Mouse (Mus musculus): ENCODE results near the gene Pcyox1.
"Not testable (repeated sequence)": the region's sequence is repeated elsewhere in the genome, so short reads cannot be mapped to it uniquely, and the experiment has no call there.

The Pcyox1 gene

DNA sequence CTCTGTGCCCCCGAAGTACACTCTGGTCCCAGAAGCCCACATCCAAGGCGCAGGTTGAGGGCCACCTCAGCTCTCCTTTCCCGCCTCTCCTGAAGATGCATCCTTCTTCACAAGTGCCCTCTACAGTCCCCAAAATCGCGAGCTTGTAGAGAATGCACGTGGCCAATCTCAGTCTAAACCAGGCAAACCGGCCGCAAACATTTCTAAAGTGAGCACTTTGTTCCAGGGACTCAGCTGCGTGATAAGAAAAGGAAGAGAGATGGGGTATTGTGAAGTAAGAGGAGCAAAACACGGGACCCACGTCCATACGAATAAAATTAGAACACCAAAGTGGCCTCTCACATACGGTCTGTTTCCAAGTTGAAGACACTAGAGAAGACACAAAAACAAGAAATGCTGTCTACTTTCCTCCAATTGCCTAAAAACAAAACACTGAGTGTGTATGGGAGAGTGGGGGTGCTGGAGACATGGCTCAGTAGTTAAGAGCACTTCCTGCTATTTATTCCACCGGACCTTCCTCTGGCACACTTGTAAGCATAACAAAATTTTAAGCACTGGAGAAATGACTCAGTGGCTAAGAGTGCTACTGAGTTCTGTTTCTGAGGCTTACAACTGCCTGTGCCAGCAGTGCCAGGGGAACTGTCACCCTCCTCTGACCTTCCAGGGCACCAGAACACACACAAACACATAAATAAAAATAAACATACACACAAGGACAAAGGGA is 465 bp upstream of the Pcyox1 start:
- DNase-seq (ENCODE audit: extremely low spot score, low spot score), result no peak

GRCm38 (mm10) chr6:86395969-86396368 is 985 bp downstream of the Pcyox1 start:
- DNase-seq (ENCODE audit: extremely low spot score, low spot score), result no peak

DNA sequence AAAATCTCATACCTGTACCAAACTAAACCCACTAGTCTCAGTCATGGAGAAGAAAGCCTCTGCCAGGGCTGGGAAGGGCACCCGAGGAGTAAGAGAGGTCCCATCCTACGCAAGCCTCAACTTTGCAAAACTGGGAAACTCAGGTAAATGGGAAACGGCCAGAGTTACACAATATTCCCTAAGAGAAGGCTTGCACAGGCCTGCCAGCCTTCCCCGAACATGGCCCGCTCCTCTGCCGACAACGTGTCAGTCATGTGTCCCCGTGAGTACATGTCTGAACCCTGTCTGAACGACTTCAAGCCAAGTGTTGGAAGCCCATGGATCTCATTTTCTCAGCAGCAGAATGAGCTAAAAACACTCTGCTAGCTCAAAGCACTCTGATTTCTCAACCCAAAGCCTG is 1.9 kb downstream of the Pcyox1 start:
- DNase-seq (ENCODE audit: extremely low spot score, low spot score), result no peak

- DNase-seq (ENCODE audit: extremely low spot score, low spot score), result no peak
Measured at GRCm38 (mm10) chr6:86394078-86394720, 2.8 kb downstream of the Pcyox1 start.

DNA sequence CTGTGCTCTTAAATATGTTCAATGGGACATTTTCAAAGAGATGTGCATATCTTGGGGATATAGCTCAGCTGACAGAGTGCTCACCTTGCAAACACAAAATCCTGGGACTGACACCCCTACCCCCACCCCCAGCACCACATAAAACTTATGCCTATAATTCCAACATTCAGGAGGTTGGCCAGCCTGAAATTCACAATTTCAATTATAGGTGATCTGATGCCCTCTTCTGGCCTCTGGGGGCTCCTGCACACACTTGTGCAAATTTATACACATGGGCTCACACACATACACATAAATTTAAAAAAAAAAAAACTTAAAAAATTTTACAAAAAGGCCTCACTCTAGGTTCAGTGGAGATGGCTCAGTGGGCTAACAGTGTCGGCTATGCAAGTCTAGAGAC is 3.8 kb downstream of the Pcyox1 start:
- DNase-seq (ENCODE audit: extremely low spot score, low spot score), result no peak

GRCm38 (mm10) chr6:86391326-86391725 is 5.6 kb downstream of the Pcyox1 start:
- DNase-seq (ENCODE audit: extremely low spot score, low spot score), result no peak

DNA sequence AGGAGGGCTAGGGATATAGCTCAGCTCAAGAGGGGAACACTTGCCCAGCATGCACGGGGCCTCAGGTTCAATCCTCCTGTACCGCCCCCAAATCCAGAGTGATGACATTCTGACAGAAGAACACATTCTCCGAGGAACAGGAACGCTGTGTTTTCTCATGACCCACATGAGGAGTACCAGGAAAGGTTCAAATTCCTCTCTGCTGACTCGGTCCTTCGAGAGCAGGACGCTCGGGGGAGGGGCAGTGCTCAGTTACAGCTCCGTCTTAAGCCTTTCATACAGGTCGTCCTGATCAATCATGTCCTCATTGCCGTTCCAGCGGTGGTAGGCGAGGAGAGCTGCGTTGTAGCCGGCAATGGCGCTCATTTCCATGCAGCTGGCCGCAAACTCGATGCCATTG is 8.5 kb downstream of the Pcyox1 start:
- no peak for DNase-seq (ENCODE audit: extremely low spot score, low spot score)

DNA sequence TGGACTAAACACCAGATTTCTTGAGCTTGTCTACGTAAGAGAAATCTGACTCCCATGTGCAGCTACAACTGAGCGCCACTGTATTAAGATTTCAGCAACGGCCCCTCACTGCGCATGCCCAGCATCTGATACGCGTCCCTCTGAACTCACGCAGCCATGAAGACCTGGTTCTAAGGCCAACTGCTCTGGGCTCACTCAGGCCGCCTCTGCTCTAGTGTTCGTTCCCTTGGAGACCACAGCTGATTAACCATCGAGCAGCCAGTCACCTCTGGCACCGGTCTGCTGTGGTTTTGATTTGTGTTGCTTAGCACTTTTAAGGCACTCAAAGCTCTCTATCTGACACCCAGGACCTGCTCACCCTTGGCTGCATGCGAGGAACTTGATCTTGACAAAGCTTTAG is 9.6 kb downstream of the Pcyox1 start:
- DNase-seq (ENCODE audit: extremely low spot score, low spot score), result no peak

- DNase-seq (ENCODE audit: extremely low spot score, low spot score), result no peak
Measured at GRCm38 (mm10) chr6:86385362-86386104, 11.4 kb downstream of the Pcyox1 start.

GRCm38 (mm10) chr6:86384692-86385091 is 12.3 kb downstream of the Pcyox1 start:
- no peak for DNase-seq (ENCODE audit: extremely low spot score, low spot score)

- no peak for DNase-seq (ENCODE audit: extremely low spot score, low spot score)
Measured at GRCm38 (mm10) chr6:86383370-86383769, 13.6 kb downstream of the Pcyox1 start.

GRCm38 (mm10) chr6:86382551-86382950 is 14.4 kb downstream of the Pcyox1 start:
- no peak for DNase-seq (ENCODE audit: extremely low spot score, low spot score)

DNA sequence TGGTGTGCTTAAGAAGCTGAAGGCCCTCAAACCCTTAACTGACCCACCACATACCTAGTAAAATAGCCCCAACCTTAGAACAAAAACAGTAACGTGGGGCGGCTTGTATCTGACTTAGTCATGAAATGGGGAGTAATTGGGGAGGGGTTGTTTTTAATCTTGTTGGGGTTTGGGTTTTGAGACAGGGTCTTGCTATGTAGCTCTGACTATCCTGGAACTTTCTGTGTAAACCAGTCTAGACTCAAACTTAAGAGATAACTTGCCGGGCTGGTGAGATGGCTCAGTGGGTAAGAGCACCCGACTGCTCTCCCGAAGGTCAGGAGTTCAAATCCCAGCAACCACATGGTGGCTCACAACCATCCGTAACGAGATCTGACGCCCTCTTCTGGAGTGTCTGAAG is 16.8 kb downstream of the Pcyox1 start:
- DNase-seq (ENCODE audit: extremely low spot score, low spot score), result not testable (repeated sequence)

DNA sequence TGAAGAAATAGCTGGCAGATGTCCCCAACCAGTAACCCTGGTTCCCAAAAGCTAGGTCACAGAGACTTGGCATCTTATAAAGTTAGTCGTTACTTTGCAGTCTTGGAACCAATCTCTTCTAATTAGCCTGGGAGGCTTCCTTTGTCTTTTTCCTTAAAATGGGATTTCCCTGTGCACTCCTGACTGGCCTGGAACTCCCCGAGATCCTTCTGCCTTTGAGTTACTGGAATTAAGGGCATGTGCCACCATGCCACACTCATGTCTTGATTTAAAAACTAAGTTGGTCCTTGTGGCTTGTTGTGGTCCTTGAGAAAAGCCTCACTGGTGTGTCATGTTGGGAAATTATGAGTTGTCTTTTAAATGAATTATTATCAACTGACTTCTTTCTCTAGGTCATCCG is 18.6 kb downstream of the Pcyox1 start:
- DNase-seq (ENCODE audit: extremely low spot score, low spot score), result no peak

- no peak for DNase-seq (ENCODE audit: extremely low spot score, low spot score)
Measured at GRCm38 (mm10) chr6:86373556-86373955, 23.4 kb downstream of the Pcyox1 start.

DNA sequence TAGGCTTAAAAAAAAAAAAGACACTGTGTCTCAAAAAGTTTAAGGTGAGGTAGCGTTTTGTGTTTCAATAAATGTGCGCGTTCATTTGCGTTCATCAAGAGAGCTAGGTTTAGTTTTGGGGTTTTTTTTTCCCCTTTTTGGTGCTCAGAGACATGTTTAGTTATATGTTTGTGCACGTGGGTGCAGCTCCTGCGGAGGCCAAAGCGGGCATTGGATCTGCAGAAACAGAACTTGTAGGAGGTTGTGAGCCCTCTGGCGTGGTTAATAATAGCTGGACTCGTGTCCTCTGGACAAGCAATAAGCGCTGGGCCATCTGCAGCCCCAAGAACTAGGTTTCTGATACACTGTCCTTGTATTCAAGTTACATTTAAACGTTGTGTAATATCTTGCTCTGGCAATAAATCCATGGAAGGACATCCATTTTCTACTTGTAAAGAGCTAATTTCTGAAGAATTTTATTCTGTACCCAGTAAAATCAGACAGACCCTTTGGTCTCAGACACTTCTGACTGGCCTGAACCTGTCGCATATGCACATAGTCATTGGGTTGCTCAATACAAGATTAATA is 24.9 kb downstream of the Pcyox1 start:
- no peak for DNase-seq (ENCODE audit: extremely low spot score, low spot score)

- peak; percentile 97 for DNase-seq (ENCODE audit: extremely low spot score, low spot score)
Measured at GRCm38 (mm10) chr6:86371340-86371911, 25.5 kb downstream of the Pcyox1 start.

GRCm38 (mm10) chr6:86370764-86371339 is 26.1 kb downstream of the Pcyox1 start, which contains the start of gene Snrpg:
Snrpg (plus strand) TSS chr6:86371304.
- DNase-seq (ENCODE audit: extremely low spot score, low spot score), result peak; percentile 38

DNA sequence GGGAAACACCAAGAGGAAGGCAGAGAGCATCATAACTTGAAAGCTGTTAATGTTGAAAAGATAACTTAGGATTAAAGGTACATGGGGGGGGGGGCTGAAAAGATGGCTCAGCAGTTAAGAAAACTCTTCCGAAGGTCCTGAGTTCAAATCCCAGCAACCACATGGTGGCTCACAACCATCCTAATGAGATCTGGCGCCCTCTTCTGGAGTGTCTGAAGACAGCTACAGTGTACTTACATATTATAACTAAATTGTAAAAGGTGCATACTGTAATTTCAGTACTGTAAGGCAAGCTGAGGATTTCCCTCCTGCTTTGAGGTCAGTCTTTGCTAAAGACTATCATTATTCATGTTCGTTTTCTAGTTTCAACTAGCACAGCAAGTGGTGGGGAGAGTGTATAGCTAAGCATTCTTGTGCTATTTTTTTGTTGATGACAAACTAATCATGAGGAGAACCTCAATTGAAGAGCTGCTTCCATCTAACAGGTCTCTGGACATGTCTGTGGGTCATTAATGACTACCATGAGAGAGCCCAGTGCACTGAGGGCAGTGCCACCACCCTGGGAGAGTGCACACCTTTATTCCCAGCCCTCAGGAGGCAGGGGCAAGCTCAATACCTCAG is 26.8 kb downstream of the Pcyox1 start:
- DNase-seq (ENCODE audit: extremely low spot score, low spot score), result no peak

DNA sequence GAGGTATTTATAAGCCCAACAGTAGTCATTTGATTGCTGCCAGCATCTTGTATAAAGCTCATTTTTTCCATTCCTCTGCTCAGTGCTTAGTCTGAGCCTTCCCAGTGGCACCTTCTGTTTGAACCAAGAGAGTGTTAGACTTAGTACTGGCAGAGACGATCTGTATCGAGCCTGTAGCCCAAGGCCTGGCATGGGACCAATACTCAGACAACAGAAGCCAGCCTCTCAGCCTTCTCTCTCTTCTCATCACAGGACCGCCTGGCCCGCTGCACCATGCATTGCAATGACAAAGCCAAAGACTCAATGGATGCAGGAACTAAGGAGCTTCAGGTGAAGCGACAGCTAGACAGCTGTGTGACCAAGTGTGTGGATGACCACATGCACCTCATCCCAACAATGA is 28.5 kb downstream of the Pcyox1 start:
- no peak for DNase-seq (ENCODE audit: extremely low spot score, low spot score)

DNA sequence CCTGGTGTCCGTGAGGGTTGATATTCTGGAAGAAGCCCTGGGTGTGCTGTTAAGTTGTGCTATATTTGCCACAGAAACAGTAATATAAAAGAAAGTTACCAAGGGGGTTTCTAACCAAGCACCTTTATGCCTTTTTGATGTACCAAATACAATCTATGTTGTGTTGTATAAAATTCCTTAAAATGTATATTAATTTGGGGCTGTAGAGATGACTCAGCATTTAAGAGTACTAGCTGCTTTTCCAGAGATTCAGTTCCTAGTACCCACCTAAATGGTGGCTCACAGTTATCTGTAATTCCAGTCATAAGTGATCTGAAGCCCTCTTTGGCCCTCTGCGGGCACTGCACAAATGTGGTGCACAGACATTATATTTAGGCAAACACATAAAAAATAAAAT is 30.1 kb downstream of the Pcyox1 start:
- DNase-seq (ENCODE audit: extremely low spot score, low spot score), result no peak
